Mouse (Mus musculus): ENCODE data around the gene D630039A03Rik.

Gene D630039A03Rik

DNA sequence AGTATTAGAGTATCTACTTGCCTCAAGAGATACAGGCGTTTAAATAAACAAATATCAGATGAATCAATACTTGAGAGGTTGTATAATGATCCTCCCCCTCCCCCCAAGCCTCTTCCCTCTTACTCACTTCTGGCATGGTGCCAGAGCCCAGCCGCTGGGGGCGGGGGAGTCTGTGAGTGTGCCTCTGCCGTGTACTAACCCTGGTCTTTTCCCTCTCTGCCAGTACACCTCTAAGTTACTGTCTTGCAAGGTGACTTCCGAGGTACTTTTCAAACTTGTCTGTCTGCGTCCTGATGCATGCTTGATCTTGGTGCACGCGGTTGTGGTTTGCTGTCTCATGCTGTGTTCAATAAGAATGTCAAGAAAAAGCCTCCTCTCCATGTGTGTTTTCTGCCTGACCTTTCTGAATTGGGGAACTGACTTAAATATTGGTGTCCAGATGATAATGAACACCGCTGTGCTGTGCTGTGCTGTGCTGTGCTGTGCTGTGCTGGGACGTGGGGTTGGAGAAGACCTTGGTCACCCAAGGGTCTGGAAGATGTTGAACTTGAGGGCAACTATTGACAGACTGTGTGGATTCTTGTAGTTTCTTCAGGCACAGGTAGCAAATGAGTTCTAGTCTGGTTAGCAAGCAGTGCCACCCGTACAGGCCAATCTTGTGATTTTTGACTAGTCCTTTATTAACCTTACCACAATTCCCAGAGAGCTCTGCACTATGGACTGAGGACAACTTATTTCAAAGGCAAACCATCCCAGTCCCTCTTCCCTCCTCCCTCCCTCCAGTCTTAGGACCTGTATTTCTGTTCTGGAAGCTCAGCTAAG is 29.8 kb downstream of the D630039A03Rik start:
- DNase-seq: peak in 1 of 2 experiments; percentile 9

- no peak for DNase-seq
Measured at GRCm38 (mm10) chr4:57885186-57885585, 30.9 kb downstream of the D630039A03Rik start.

GRCm38 (mm10) chr4:57884511-57884910 is 31.6 kb downstream of the D630039A03Rik start:
- no peak for DNase-seq

- DNase-seq: no peak
Measured at GRCm38 (mm10) chr4:57883520-57884421, 32.3 kb downstream of the D630039A03Rik start.

GRCm38 (mm10) chr4:57879804-57880357 is 36.2 kb downstream of the D630039A03Rik start:
- DNase-seq: peak; percentile 81 to 87

DNA sequence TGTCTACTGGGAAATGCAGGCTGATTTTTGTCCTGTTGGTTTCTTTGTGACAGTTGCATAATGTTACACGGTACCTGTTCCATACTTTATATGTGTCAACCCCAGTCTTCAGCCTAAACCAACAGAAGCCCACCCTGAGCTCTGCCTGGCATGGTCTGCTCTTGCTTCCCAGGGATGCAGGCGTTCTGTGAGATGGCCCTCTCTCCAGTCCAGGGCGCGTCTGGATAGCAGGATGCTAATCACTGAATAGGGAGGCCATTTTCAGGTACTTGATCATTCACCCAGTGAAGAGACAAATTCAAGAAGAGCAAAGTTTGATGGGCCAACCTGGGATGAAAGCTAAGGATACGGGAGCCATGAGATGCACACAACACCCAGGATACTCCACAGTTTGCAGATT is 37.0 kb downstream of the D630039A03Rik start:
- DNase-seq: no peak

- no peak for DNase-seq
Measured at GRCm38 (mm10) chr4:57867454-57867853, 48.6 kb downstream of the D630039A03Rik start.

GRCm38 (mm10) chr4:57866990-57867389 is 49.1 kb downstream of the D630039A03Rik start:
- no peak for DNase-seq

DNA sequence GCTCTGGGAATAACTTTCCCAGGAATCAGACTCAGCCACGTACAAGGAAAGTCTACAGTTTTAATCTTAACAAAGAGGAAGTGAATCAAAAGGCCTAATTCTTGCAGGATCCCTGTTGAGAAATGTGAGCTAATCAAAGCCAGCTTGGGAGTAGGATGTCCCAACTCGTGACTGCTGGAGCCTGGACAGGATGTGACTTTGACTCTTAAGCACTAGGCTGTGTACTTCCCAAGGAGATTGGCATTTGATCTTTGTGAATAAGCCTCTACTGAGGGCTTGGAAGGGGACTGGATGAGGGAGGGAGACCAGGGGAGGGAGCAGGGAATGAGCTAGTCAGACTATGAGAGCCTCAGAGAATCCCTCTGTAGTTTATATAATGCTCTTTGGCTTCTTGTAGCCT is 50.0 kb downstream of the D630039A03Rik start:
- DNase-seq: no peak

GRCm38 (mm10) chr4:57862269-57862986 is 53.7 kb downstream of the D630039A03Rik start:
- no peak for DNase-seq

DNA sequence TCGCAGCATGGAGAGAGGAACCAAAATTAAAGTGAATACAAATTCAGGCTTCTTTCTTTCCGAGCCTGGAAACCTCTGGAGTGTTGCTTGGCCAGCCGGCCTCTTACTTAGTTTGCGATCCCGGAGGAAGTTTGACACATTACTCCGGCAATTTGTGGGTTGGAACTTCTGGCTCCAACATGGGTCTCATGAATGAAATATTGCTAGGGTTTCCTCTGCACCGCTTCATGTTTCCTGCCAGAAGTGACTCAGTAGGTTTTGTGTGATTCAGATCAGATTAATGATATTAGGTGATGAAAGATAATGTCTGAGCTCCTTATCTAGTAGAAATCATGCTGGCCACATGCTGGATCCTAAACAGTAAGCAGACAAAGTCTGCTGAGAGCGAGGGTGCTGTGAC is 54.2 kb downstream of the D630039A03Rik start:
- no peak for DNase-seq

DNA sequence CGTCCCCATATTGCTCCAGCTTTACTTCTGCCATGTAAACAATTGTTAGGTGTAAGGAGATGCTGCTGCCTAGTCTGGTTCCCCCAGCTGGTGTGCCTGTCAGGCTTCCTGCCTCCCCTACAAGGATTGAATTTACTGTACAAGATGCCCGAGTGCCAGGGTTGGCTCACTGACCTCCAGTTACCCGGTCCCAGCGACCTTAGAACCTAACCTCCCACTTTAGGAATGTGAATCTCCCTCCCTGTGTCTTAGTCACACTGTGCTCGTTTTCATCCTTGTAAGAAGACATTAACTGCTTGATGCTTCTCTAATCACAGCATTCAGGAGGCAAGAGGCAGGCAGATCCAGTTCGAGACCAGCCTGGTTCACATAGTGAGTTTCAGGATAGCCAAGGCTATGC is 54.9 kb downstream of the D630039A03Rik start:
- no peak for DNase-seq

GRCm38 (mm10) chr4:57860204-57860611 is 55.9 kb downstream of the D630039A03Rik start:
- no peak for DNase-seq
